Mouse (Mus musculus) embryonic fibroblast, embryonic 13.5 days (primary cell): Measurements from ENCODE around the gene Isy1.

Experiments used
- CTCF ChIP-seq: IDR thresholded peaks from 2 replicates; pipeline ENCODE4 v1.5.1; 2011; ENCODE audit warnings: mild to moderate bottlenecking, control low read depth, low read length, moderate library complexity, borderline replicate concordance; ENCODE audit not compliant: insufficient read depth
- POLR2A ChIP-seq: IDR thresholded peaks from 2 replicates; pipeline ENCODE4 v1.6.1; 2011; ENCODE audit warnings: low read depth, mild to moderate bottlenecking, control low read depth, low read length, moderate library complexity

DNA sequence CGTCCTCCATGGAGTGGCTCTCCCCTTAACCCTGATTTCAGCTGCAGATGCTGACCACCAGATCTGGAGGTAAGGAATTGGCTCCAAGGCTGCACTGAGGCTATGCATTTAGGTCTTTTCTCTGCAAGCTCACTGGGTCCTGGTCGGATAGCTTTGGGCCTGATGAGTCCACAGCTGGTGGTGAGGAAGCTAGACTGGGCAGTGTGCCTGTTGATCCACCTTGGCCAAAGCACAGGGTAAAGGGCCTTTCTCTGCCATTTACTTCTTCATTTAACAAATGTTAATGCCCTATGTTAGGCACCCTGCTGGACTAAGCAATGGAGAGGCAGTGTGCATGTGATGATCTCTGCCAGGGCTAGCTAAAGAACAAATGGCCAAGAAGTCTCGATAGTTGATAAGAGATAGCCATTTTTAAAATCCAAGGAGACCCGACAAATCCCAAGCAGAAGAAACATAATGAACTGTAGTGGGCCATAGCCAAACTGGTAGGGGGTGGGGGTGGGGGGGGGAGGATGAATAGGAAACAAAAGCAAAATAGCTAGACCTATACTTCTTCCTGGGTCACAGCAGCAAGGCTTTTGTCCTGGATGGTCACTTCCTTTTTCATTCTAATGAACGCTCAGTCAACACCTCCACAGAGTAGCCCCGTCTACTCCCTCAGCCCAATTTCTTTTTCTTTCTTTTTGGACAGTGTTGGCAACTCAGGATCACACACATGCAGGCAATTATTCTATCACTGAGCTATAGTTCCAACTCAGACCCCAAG is 43.0 kb downstream of the Isy1 start:
- TF ChIP-seq CTCF: no peak
- no peak for TF ChIP-seq POLR2A
